Mouse (Mus musculus) testis, postnatal 14 days (tissue): ENCODE results near the gene Klhl2.

Source experiments
- DNase-seq: peaks from one replicate; pipeline ENCODE4 v3.0.0; 2021; ENCODE audit warnings: low spot score

Klhl2 gene

GRCm38 (mm10) chr8:64849897-64850541, at the start of gene Klhl2:
Gene Klhl2 (minus strand): TSS chr8:64850017.
- peak; percentile 70 for DNase-seq

DNA sequence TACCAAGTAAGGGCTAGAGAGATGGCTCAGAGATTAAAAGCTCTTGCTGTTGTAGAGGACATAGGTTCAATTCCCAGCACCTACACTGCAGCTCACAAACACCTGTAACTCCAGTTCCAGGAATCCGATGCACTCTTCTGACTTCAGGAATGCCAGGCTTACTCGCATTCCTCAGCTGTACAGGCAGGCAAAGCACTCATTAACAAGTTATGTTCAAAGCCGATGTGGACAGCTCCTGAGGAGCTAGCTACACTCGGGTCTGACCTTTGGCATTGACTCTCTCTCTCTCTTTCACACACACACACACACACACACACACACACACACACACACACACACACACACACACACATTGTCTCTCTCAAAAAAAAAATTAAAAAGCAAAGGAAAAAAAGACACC, 48.9 kb upstream of the Klhl2 start:
- DNase-seq = no peak

DNA sequence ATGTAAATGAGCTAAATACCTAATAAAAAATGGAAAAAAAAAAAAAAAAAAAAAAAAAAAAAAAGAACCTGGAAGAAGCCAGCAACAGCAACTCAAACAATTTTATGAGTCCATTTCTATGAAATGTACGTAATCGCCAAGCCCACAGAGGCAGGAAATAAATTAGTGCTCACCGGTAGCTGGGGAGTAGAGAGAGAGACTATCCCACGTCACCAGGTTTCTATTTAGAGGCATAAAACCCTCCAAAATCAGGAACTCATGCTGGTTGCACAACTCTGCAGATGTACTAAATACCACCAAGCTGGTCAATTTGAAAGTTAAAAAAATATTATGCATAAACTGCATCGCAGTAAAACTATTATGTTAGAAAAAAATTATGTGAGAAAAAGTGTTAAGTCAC, 46.9 kb upstream of the Klhl2 start:
- no peak for DNase-seq

DNA sequence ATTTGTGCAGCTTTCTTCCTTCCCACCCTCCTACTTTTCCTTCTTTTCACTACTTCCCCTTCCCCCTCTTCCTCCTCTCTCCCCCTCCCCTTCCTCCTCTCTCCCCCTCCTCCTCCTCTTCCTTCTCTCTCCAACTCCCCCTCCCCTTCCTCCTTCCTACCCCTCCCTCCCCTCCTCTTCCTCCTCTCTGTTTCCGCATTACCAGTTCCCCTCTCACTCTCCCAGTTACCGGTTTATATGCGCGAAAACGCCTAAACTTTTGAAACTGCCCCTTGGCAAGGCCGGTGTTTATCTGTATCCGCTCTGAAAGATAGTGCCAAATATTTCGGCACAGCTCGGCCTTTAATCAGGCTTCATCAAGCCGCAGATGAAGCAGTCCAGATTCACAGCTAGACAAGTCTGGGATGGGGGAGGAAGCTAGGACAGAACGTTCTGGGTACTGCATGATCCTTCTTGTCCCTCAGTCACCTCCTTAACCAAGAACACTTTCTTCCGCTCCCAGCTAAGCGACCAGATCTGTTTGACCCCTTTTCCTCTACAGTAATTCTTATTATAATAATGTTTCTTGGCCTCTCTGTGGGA, 30.9 kb upstream of the Klhl2 start:
- peak; percentile 73 for DNase-seq

DNA sequence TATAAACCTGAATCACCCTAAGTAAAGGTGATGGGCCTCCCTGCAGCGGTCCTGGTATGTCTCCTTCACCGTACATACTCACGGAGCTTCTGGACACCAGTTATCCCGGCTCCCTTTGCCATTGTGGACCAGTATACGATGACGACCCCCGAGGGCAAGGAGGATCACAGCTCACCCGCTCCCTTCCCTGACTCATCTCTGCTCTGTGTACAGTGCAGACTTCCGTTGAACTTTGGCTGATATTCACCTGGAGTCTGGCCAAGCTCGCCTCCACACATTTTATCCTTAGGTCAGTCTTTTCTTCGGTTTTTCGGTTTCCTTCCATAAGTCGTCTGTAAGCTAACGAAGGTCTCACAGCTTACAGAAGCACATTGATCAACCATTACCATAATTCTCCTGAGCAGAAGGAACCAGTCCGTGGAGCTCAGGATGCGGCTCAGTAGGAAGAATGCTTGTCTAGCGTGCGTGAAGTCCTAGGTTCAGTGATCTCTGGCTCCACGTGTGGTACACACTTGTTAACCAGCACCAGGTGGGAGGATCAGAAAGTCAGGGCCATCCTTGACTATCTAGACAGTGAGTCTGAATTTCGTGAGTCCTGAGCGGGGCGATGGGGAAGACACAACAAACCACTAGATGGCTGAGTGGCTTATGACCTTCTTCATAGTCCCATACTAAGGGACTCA, 28.0 kb upstream of the Klhl2 start:
- DNase-seq = no peak

GRCm38 (mm10) chr8:64871469-64872165, 21.8 kb upstream of the Klhl2 start:
- no peak for DNase-seq

GRCm38 (mm10) chr8:64870218-64870617, 20.4 kb upstream of the Klhl2 start:
- no peak for DNase-seq

- peak; percentile 15 for DNase-seq
Observed at GRCm38 (mm10) chr8:64849091-64849896, 523 bp downstream of the Klhl2 start.

DNA sequence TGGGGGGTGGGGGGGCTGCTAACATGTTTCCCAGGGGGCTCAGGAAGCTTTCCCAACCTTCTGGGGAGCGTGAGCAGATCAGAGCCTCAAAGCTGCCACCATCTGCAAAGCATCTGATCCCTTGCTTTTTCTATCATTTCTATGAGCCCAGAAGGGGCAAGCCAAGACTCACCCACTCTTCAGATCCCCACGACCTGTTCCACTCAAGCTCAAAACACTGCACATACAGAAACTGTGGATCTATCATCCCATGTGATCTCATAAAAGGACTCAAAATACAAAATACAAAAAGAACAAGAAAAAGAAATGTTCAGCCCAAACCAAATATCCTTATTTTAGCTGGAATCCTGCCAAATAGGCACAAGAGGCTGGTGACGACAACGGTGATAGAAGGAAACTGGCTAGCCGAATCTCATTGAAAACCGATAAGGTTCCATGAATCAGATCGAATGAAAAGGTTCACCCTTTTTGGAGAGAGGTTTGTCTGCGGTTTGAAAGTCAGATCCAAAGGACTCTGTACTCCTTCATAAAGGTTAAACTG, 1.5 kb downstream of the Klhl2 start:
- DNase-seq = no peak

GRCm38 (mm10) chr8:64847650-64848049, 2.2 kb downstream of the Klhl2 start:
- no peak for DNase-seq

DNA sequence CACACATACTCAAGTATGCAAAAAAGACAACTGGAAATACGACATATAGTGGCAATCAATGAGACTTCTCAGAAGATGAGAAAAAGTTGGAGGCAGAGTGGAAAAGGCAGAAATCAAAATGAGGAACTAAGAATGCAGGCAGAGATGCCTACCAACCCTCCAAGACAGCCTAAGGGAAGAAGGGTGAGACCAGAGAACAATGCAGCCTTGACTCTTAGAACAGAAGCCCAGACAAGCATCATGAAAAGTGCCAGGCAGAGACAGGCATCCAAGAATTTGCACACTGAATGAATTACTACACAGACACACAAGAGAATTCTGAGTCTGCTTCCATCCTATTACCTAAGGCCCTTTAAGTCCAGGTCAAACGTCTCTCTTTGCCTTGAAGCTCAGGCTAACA, 2.6 kb downstream of the Klhl2 start:
- no peak for DNase-seq

DNA sequence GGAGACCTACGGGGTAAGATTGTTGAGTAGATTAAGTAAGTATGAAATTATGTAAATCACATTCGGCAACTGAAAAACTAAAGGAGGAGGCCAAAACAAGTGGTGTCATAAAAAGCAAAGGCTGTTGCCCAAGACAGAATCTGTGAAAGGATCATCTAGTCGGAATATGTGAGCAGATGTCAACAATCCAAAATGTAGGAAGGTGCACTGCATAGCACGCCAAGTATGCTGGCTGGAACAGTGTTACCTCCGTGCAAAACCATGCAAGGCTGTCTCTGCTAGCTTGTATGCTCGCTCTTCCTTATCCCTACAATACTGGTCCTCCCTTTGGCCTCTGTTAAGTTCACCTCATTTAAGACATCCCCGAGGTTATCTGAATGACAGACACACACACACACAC, 4.5 kb downstream of the Klhl2 start:
- no peak for DNase-seq

- no peak for DNase-seq
Observed at GRCm38 (mm10) chr8:64844043-64844481, 5.8 kb downstream of the Klhl2 start.

DNA sequence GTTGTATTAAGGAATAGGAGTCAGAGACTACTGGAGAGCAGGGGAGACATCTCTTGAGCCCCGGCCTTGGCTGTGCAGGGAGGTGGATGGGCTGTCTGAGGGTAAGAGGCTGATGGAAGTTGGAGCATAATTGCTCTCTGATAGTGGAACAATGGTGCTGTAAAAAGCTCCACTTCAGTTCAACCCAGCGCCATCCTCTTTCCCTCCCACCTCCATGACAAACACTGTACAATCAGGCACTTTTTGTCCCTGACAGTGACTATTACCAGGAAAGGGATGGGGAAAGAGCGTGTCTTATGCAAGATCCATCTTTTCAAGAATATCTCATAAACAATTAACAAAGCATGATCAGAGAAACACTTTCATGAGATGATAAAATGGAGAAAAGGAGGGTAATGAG, 6.6 kb downstream of the Klhl2 start:
- no peak for DNase-seq

- DNase-seq = no peak
Observed at GRCm38 (mm10) chr8:64841747-64842406, 7.9 kb downstream of the Klhl2 start.

- no peak for DNase-seq
Observed at GRCm38 (mm10) chr8:64839628-64840027, 10.2 kb downstream of the Klhl2 start.

- no peak for DNase-seq
Observed at GRCm38 (mm10) chr8:64835475-64836122, 14.2 kb downstream of the Klhl2 start.

DNA sequence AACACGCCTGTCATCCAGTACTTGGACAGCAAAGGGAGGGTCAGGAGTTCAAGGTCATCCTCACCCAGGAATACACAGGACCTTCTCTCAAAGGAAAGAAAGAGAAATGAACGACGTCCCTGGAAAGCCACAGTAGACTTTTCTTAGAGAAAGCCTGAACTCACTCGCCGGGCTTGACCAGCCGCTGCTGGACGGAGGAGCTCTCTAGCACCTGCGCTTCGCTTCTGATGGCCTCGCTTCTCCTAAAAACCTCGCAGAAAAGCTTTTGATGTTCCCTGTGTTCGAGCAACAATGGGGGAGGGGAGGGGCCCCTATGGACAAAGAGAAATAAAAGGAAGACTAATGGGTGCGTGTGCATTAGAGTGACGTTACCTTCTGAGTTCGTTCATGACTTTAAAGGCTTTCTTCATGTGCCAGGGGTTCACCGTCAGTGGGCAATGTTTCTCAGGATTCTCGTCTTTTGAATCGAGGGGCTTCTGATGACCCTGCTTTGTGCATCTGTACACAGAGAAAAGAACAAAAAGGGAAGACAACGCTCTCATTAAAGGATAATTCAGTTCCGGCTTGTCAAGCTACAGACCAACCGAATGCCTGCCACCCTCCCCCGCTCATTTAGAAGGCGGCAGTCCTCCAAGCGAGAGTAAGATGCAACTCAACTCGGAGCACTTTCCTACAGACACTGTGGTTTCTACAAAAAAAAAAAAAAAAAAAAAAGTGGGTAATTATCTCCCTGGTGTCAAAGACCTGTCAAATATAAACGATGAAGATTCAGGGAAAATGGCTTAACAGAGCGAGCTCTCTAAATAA, 15.5 kb downstream of the Klhl2 start:
- no peak for DNase-seq

DNA sequence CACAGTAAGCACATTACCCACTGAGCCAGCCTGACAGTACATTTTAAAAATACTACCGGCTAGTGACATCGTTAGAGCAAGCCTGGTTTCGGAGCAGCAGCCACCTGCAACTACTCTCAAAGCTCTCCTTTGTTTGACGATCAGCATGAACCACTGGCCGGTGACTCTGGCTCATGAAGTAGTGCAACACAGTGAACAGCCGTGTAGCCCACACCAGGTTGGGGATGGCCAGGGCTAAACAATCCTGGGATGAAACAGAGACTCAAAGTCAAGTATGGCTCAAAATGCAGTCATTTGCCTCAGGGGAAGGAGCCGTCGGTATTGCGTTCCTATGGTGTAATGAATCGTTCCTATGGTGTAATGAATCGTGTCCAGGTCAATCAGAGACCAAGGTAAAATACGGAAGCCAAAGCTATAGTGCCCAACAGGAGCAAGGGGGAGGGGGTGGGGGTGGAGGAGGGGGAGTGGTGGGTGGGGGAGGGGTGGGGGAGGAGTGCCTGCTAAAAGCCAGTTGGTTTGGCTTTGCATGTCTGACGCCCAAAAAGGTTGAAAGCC, 17.2 kb downstream of the Klhl2 start:
- no peak for DNase-seq
